Mouse (Mus musculus) midbrain, embryonic 10.5 days (tissue): ENCODE results near the gene Lmf1. TPM values are rescaled to one million over a fixed set of nuclear protein-coding genes. Genes with fewer than 3 reads are reported as not detected.

Source experiments
- DNase-seq: peaks from one replicate; pipeline ENCODE4 v3.0.0-alpha.2; 2017; ENCODE audit warnings: low spot score
- H3K27ac ChIP-seq: fragments of 300-500 bp; sonication (generic); replicated peaks from 2 replicates; pipeline ENCODE4 v1.5.1; 2016; ENCODE audit warnings: mild to moderate bottlenecking
- H3K27me3 ChIP-seq: fragments of 300-500 bp; sonication (generic); 2 replicates; pipeline ENCODE4 v1.6.1; 2016; ENCODE audit warnings: low read depth, mild to moderate bottlenecking; ENCODE audit not compliant: poor library complexity, severe bottlenecking
- H3K36me3 ChIP-seq: fragments of 300-500 bp; sonication (generic); 2 replicates; pipeline ENCODE4 v1.6.1; 2016; ENCODE audit warnings: mild to moderate bottlenecking, moderate library complexity
- H3K4me1 ChIP-seq: fragments of 300-500 bp; sonication (generic); 2 replicates; pipeline ENCODE4 v1.6.1; 2016
- H3K4me3 ChIP-seq: fragments of 300-500 bp; sonication (generic); 2 replicates; pipeline ENCODE4 v1.5.1; 2016; ENCODE audit warnings: mild to moderate bottlenecking, moderate library complexity
- H3K9me3 ChIP-seq: fragments of 300-500 bp; sonication (generic); replicated peaks from 2 replicates; pipeline ENCODE4 v1.6.1; 2016; ENCODE audit warnings: mild to moderate bottlenecking
- WGBS: fragments of 180-500 bp; shearing (Covaris S2); methylation state at CpG from one replicate; pipeline ENCODE4 v1.1.7; 2016; 5-methylcytosine and 5-hydroxymethylcytosine counted together
- polyA plus RNA-seq: library from polyadenylated mRNA; unstranded; fragments of >200 nt; fragmentation: Nextera tagmentation; extraction: Ambion mirVana; gene quantifications from 2 replicates; pipeline ENCODE4 v1.2.1, GENCODE M21; 2016

Lmf1 gene
- polyA plus RNA-seq, 1 experiment from 2014 or later: 22.6 TPM

DNA sequence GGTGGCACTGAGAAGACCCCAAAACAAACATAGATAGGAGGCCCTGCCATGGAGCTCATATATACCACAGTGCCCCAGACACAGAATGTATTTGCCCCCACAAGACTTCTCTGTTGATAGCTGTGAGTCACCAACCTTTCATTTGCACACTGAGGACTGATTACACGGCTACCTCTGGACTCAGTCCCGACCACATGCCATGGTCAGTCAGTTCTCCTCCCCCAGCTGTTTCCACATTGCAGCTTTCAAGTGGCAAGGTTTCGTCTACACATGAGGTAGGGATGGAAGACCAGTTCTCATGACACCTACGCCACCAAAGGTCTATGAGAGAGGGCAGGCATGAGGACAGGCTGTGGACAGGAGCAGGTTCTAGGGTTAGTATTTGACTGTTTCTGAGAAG lies 132.3 kb downstream of the Lmf1 start:
- Histone ChIP-seq H3K27me3 (peaks cover 8% of the 10 kb centered on the region), H3K4me1 (peaks cover 7% of the 10 kb centered on the region), H3K27ac (no peak overlapping the region), H3K36me3 (no peaks in the 10 kb centered on the region), H3K9me3 (no peaks in the 10 kb centered on the region), H3K4me3 (no peak overlapping the region)
- DNase-seq: no peak
- 88% methylated on average over 4 of the region's 4 CpGs for WGBS

Other genes starting within 250 kb of the Lmf1 start
- gene Tpsab1, start 233.5 kb upstream of the Lmf1 start, polyA plus RNA-seq: not detected in 2 replicates
- not detected in 2 replicates for gene Tpsb2, start 212.8 kb upstream of the Lmf1 start, polyA plus RNA-seq
- not detected in 2 replicates for gene Tpsg1, start 209.8 kb upstream of the Lmf1 start, polyA plus RNA-seq
- 2.1 and 3.6 TPM in 2 replicates for gene Cacna1h, start 145.3 kb upstream of the Lmf1 start, polyA plus RNA-seq
- 0.17 and 0.38 TPM in 2 replicates for gene Tekt4, start 124.5 kb upstream of the Lmf1 start, polyA plus RNA-seq
- not detected in 2 replicates for gene Sstr5, start 81.8 kb upstream of the Lmf1 start, polyA plus RNA-seq
- gene Sox8, start 8.4 kb upstream of the Lmf1 start, polyA plus RNA-seq: 2.4 and 3.3 TPM in 2 replicates
- gene Gng13, start 138.1 kb downstream of the Lmf1 start, polyA plus RNA-seq: 0.51 and 0.77 TPM in 2 replicates
- gene Chtf18, start 148.3 kb downstream of the Lmf1 start, polyA plus RNA-seq: 55.9 and 58.9 TPM in 2 replicates
- 22.5 and 24.7 TPM in 2 replicates for gene Rpusd1, start 148.6 kb downstream of the Lmf1 start, polyA plus RNA-seq
- gene Mslnl, start 157.0 kb downstream of the Lmf1 start, polyA plus RNA-seq: not detected in 2 replicates
- gene Msln, start 175.3 kb downstream of the Lmf1 start, polyA plus RNA-seq: 0.16 TPM in 1 of 2 replicates, not detected in the other
- gene Narfl, start 194.7 kb downstream of the Lmf1 start, polyA plus RNA-seq: 28.1 and 29.5 TPM in 2 replicates
- gene Haghl, start 206.6 kb downstream of the Lmf1 start, polyA plus RNA-seq: 75.8 and 103 TPM in 2 replicates
- gene Ccdc78, start 207.5 kb downstream of the Lmf1 start, polyA plus RNA-seq: 0.79 and 1.2 TPM in 2 replicates
- gene Fam173a, start 213.8 kb downstream of the Lmf1 start, polyA plus RNA-seq: 71.8 and 88.0 TPM in 2 replicates
- 2.9 TPM in 1 of 2 replicates, not detected in the other for gene AC134908.4, start 216.6 kb downstream of the Lmf1 start, polyA plus RNA-seq
- gene Metrn, start 218.1 kb downstream of the Lmf1 start, polyA plus RNA-seq: 174 and 205 TPM in 2 replicates
- 9.3 and 12.4 TPM in 2 replicates for gene Fbxl16, start 230.0 kb downstream of the Lmf1 start, polyA plus RNA-seq
- gene Wdr24, start 244.5 kb downstream of the Lmf1 start, polyA plus RNA-seq: 31.7 and 32.2 TPM in 2 replicates
- gene Jmjd8, start 249.8 kb downstream of the Lmf1 start, polyA plus RNA-seq: 58.7 and 68.4 TPM in 2 replicates